Mouse (Mus musculus): ENCODE data around the gene Nek6.

Nek6 gene

GRCm38 (mm10) chr2:38578602-38579521 is 67.4 kb downstream of the Nek6 start:
- DNase-seq (ENCODE audit: low spot score): no peak

DNA sequence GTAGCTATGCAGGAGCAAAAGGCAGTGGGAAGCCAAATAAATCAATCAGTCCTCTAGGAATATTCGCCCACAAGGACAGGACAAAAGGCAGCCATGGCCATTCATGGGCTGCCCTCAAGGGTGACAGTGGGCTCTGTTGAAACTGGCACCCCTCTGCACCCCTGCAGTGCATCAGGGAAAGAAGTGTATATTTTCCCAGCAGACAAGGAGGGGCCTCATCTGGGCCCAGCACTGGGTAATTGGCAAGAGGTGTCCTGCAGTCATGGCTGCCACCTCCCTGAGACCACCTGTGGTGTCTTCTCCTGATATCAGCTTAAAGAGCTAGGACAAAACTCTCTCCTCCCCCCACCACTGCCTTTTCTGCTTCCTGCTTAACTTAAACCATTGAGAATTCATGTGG is 68.1 kb downstream of the Nek6 start:
- no peak for DNase-seq (ENCODE audit: low spot score)

GRCm38 (mm10) chr2:38583982-38584381 is 72.5 kb downstream of the Nek6 start:
- no peak for DNase-seq (ENCODE audit: low spot score)

- DNase-seq (ENCODE audit: low spot score): peak; percentile 75
These were observed 73.3 kb downstream of the Nek6 start for GRCm38 (mm10) chr2:38584514-38585378.

DNA sequence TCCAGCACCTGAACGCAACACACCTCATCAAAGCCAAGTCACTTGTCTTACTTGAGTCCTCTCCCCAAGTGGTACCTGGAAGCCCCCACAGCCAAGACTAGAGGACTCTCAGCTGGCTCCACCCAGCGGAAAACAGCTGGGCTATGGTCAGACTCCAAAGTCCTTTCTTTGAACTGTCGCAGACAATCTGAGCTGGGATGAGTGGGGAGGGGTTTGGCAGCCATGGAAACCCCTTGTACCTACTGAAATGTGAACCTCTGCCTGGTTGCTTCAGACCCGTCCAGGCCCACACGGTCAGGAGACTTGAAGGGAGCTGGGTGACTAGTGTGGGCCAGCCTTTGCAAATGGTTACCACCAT is 73.9 kb downstream of the Nek6 start:
- DNase-seq (ENCODE audit: low spot score): peak; percentile 77

DNA sequence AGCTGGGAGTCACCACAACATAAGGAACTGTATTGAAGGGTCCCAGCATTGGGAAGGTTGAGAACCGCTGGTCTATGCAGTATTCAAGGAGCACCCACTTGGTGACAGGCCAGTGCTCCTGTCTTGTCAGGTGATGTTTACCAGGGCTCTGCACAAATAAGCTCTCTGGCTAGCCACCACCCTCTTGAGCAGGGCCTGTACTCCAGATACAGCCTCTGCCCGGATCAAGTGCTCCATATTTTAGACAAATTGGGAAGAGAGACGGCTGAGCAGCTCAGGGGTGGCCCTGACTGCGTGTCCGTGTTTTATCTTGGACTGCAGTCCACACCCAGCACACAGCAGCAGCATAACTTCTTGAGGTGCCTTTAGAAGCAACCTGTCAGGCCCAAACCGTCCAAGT is 75.3 kb downstream of the Nek6 start:
- DNase-seq (ENCODE audit: low spot score): no peak

DNA sequence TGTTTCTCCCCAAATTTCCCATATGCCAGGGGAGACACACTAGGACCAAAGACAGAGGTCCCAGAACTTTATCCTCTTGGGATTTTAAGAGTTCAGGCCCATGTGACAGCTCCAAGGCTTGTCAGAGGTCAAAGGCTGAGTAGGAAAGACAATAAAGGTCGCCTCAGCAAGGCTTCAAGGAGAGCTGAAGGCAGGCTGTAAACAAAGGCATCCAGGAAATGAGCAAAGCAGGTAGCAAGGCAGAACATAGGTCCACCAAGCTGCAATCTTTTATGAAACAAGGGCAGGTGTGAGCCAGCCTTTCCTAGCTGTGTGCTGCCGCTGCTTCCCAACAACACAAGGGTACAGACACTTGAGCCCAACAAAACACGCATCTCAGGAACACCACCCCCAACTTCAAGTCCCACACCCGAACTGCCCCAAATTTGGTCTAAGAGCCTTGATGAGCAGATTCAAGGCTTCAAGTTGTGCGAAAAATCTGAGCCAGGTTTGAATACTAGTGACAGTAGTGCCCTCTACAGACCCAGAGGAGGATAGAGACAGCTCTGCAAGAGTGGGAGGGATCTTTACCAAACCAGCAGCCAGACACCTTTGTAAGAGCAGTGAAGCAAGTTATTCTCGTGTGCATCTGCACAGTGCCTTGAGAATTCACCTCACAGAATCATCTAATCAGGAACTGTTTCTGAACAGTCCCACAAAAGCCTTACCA is 80.5 kb downstream of the Nek6 start:
- peak; percentile 46 for DNase-seq (ENCODE audit: low spot score)

- peak; percentile 14 for DNase-seq (ENCODE audit: low spot score)
These were observed 83.4 kb downstream of the Nek6 start for GRCm38 (mm10) chr2:38594874-38595273.

- DNase-seq (ENCODE audit: low spot score): no peak
These were observed 86.5 kb downstream of the Nek6 start for GRCm38 (mm10) chr2:38597896-38598295.

GRCm38 (mm10) chr2:38598395-38598794 is 87.0 kb downstream of the Nek6 start:
- no peak for DNase-seq (ENCODE audit: low spot score)

DNA sequence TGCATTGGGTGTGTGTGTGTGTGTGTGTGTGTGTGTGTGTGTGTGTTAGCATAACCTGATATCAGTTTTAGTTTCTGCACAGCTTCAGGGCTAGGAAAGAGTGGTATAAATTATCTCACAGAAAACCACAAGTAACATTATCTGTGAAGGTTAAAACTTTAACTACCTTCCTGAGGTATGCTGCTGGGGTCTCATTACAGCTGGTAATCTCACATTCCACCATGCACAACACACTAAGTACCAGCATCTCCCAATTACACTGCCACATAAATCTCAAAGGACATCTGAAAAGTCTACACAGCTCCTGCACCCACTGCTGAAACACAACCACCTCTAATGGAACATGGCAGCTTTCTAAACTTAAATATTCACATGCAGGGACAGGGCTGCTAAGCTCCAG is 89.4 kb downstream of the Nek6 start:
- no peak for DNase-seq (ENCODE audit: low spot score)

DNA sequence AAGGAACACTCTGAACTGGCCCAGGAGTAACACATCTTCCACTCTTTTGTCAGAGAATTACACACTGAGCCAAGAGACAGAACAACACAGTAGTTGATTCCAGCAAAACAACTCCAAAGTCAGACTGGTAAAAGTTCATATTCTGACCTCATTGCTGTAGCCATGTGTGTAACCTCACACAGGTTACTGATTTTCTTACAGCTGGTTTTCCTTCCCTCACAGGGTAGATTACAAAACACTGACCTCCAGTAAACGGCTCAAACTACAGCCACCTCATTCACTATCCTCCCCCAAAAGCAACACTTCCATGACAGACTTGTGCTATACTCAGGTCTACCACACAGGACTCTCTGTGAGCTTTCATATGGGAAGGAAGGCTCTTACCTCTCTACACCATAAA is 96.3 kb downstream of the Nek6 start:
- DNase-seq (ENCODE audit: low spot score): no peak

- no peak for DNase-seq (ENCODE audit: low spot score)
These were observed 97.4 kb downstream of the Nek6 start for GRCm38 (mm10) chr2:38608831-38609309.

- no peak for DNase-seq (ENCODE audit: low spot score)
These were observed 97.9 kb downstream of the Nek6 start for GRCm38 (mm10) chr2:38609310-38609709.

GRCm38 (mm10) chr2:38610161-38610560 is 98.7 kb downstream of the Nek6 start:
- DNase-seq (ENCODE audit: low spot score): no peak

GRCm38 (mm10) chr2:38612596-38612995 is 101.2 kb downstream of the Nek6 start:
- DNase-seq (ENCODE audit: low spot score): no peak

- DNase-seq (ENCODE audit: low spot score): no peak
These were observed 102.1 kb downstream of the Nek6 start for GRCm38 (mm10) chr2:38613576-38613975.

DNA sequence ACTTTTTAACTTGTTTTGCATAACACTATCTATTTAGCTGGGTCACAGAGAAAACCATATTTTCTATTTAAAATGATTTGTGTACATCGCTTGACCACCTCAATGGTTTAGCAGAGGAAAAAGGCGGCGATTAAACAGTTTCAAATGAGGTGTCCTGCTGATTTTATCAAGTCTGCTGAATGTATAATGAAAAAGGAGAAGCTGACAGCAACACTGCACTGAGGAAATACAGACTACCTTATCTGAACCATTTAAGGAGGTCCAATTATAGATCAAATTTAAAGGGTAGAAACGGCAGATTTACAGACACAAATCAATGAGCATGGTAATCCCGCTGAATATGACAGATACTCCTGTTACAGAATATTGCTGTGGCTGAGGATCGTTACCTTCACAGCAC is 103.0 kb downstream of the Nek6 start:
- DNase-seq (ENCODE audit: low spot score): no peak

DNA sequence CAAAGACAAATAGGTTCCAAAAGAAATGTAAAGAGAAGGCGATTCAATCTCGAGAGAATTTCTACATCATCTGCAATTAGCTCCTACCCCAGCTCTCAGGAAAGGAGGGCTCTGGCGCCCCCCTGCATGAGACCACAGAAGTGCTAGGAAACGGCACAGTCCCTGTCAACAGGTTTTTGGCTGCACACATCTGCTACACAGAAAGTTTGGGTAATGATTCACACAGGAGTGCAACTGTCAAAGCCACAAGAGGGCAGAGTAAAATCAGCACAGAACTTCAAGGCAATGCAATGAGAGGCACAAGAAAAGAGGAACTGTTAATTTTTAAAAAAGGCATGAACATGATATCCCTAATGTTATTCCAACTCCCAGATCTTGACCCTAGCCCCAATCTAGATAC is 104.6 kb downstream of the Nek6 start:
- peak; percentile 22 for DNase-seq (ENCODE audit: low spot score)

GRCm38 (mm10) chr2:38616956-38617872 is 105.8 kb downstream of the Nek6 start:
- no peak for DNase-seq (ENCODE audit: low spot score)

- DNase-seq (ENCODE audit: low spot score): no peak
These were observed 108.3 kb downstream of the Nek6 start for GRCm38 (mm10) chr2:38619777-38620176.

Measured in embryo, embryonic 10.5 days (tissue).